Mouse (Mus musculus) lung, embryonic 14.5 days (tissue): ENCODE data around the gene Notch4. TPM values are rescaled to one million over a fixed set of nuclear protein-coding genes. Genes with fewer than 3 reads are reported as not detected.
A peak's percentile ranks its signal among the peaks of the same experiment; 100 is the strongest.

Source experiments
- ATAC-seq: fragments of 200-750 bp; cut with Nextera tagmentation; 2 replicates; pipeline ENCODE4 v1.8.0; 2017; ENCODE audit warnings: mild to moderate bottlenecking, moderate TSS enrichment, moderate library complexity; ENCODE audit not compliant: insufficient read depth
- DNase-seq: peaks from one replicate; pipeline ENCODE4 v3.0.0-alpha.2; 2015
- H3K27ac ChIP-seq: fragments of 300-500 bp; sonication (generic); 2 replicates; pipeline ENCODE4 v1.5.1; 2014; ENCODE audit warnings: low read depth, mild to moderate bottlenecking, moderate library complexity
- H3K27me3 ChIP-seq: fragments of 300-500 bp; sonication (generic); 2 replicates; pipeline ENCODE4 v1.6.1; 2014; ENCODE audit warnings: low read length, control low read depth; ENCODE audit not compliant: insufficient read depth
- H3K36me3 ChIP-seq: fragments of 300-500 bp; sonication (generic); 2 replicates; pipeline ENCODE4 v1.6.1; 2014; ENCODE audit warnings: control low read depth; ENCODE audit not compliant: insufficient read depth
- H3K4me1 ChIP-seq: fragments of 300-500 bp; sonication (generic); 2 replicates; pipeline ENCODE4 v1.6.1; 2014; ENCODE audit warnings: antibody characterized with exemption, control low read depth; ENCODE audit not compliant: insufficient read depth
- H3K4me2 ChIP-seq: fragments of 300-500 bp; sonication (generic); 2 replicates; pipeline ENCODE4 v1.6.1; 2014; ENCODE audit warnings: mild to moderate bottlenecking
- H3K4me3 ChIP-seq: fragments of 300-500 bp; sonication (generic); 2 replicates; pipeline ENCODE4 v1.5.1; 2014; ENCODE audit warnings: low read depth, low read length
- H3K9ac ChIP-seq: fragments of 300-500 bp; sonication (generic); 2 replicates; pipeline ENCODE4 v1.6.1; 2014
- H3K9me3 ChIP-seq: fragments of 300-500 bp; sonication (generic); 2 replicates; pipeline ENCODE4 v1.6.1; 2016; ENCODE audit warnings: low read depth, low read length, control low read depth
- CTCF ChIP-seq: IDR thresholded peaks from 2 replicates; pipeline ENCODE4 v1.5.1; 2016; ENCODE audit warnings: antibody characterized with exemption, low read depth
- WGBS: fragments of 180-500 bp; shearing (Covaris S2); extraction: QIAGEN DNeasy Blood & Tissue Kit; methylation state at CpG from one replicate; pipeline ENCODE4 v1.1.7; 2014; 5-methylcytosine and 5-hydroxymethylcytosine counted together
- polyA plus RNA-seq: library from polyadenylated mRNA; unstranded; fragments of >200 nt; fragmentation: Nextera tagmentation; extraction: Ambion mirVana; gene quantifications from 2 replicates; pipeline ENCODE4 v1.2.1, GENCODE M21; 2014

Notch4 gene
- polyA plus RNA-seq, 1 experiment from 2014 or later = 8.5 TPM

- no peak for ATAC-seq
- no peak for DNase-seq
- no peak for TF ChIP-seq CTCF
- 94% methylated on average over 8 of the region's 8 CpGs for WGBS
- Histone ChIP-seq H3K36me3 (peaks cover 68% of the 10 kb centered on the region), H3K4me3 (no peak overlapping the region), H3K27me3 (no peaks in the 10 kb centered on the region), H3K4me2 (no peak overlapping the region), H3K9me3 (no peaks in the 10 kb centered on the region), H3K27ac (no peak overlapping the region), H3K9ac (no peak overlapping the region), H3K4me1 (peaks cover 4% of the 10 kb centered on the region; the same call in 1 of the 2 replicates)
These were observed 47.0 kb downstream of the Notch4 start for GRCm38 (mm10) chr17:34611050-34611449.

GRCm38 (mm10) chr17:34613054-34613645 is 49.1 kb downstream of the Notch4 start:
- H3K4me2 ChIP-seq = no peak overlapping the region
- H3K27ac ChIP-seq = no peak overlapping the region
- H3K4me3 ChIP-seq = no peak overlapping the region
- TF ChIP-seq CTCF = no peak
- H3K4me1 ChIP-seq = no peaks in the 10 kb centered on the region
- H3K9me3 ChIP-seq = no peaks in the 10 kb centered on the region
- H3K9ac ChIP-seq = no peak overlapping the region
- no peaks in the 10 kb centered on the region for H3K27me3 ChIP-seq
- 88% methylated on average over 11 of the region's 11 CpGs for WGBS
- ATAC-seq = no peak
- peaks cover 65% of the 10 kb centered on the region for H3K36me3 ChIP-seq
- no peak for DNase-seq

- no peak for ATAC-seq
- no peak for TF ChIP-seq CTCF
- whole genome bisulfite sequencing = 89% methylated on average over 10 of the region's 10 CpGs
- no peaks in the 10 kb centered on the region for H3K9me3 ChIP-seq
- H3K36me3 ChIP-seq = peaks cover 60% of the 10 kb centered on the region
- H3K4me1 ChIP-seq = no peaks in the 10 kb centered on the region
- DNase-seq = no peak
- no peak overlapping the region for H3K9ac ChIP-seq
- no peak overlapping the region for H3K27ac ChIP-seq
- no peaks in the 10 kb centered on the region for H3K27me3 ChIP-seq
- H3K4me2 ChIP-seq = no peak overlapping the region
- no peak overlapping the region for H3K4me3 ChIP-seq
These were observed 49.8 kb downstream of the Notch4 start for GRCm38 (mm10) chr17:34613830-34614229.

GRCm38 (mm10) chr17:34615871-34616270 is 51.8 kb downstream of the Notch4 start, which contains the start of gene Egfl8:
Gene Egfl8 (minus strand): TSS chr17:34615971.
- Histone ChIP-seq H3K4me1 (no peaks in the 10 kb centered on the region), H3K27me3 (no peaks in the 10 kb centered on the region), H3K9ac (no peak within 1 kb of the TSS), H3K4me3 (no peak within 1 kb of the TSS), H3K4me2 (no peak within 1 kb of the TSS), H3K9me3 (no peaks in the 10 kb centered on the region), H3K36me3 (peaks cover 53% of the 10 kb centered on the region), H3K27ac (no peak within 1 kb of the TSS)
- ATAC-seq = no peak
- 73% methylated on average over 6 of the region's 6 CpGs for WGBS
- TF ChIP-seq CTCF = no peak
- DNase-seq = no peak

GRCm38 (mm10) chr17:34618999-34619398 is 54.9 kb downstream of the Notch4 start:
- no peak overlapping the region for H3K9ac ChIP-seq
- peaks cover 30% of the 10 kb centered on the region for H3K36me3 ChIP-seq
- 17% methylated on average over 6 of the region's 6 CpGs for WGBS
- DNase-seq (peak; percentile 84), ATAC-seq (0 out of 2 replicates have a peak, but pooled peaks have one; percentile 50)
- TF ChIP-seq CTCF = peak; percentile 89
- no peaks in the 10 kb centered on the region for H3K27me3 ChIP-seq
- no peak overlapping the region for H3K27ac ChIP-seq
- no peaks in the 10 kb centered on the region for H3K4me1 ChIP-seq
- no peak overlapping the region for H3K4me2 ChIP-seq
- no peaks in the 10 kb centered on the region for H3K9me3 ChIP-seq
- no peak overlapping the region for H3K4me3 ChIP-seq

GRCm38 (mm10) chr17:34621006-34621405 is 56.9 kb downstream of the Notch4 start:
- H3K4me2 ChIP-seq = no peak overlapping the region
- peaks cover under 1% of the 10 kb centered on the region; the same call in 1 of the 2 replicates for H3K4me1 ChIP-seq
- peaks cover 19% of the 10 kb centered on the region; the same call in 1 of the 2 replicates for H3K36me3 ChIP-seq
- no peaks in the 10 kb centered on the region for H3K9me3 ChIP-seq
- no peak for TF ChIP-seq CTCF
- H3K27me3 ChIP-seq = no peaks in the 10 kb centered on the region
- H3K9ac ChIP-seq = no peak overlapping the region
- ATAC-seq = no peak
- DNase-seq = no peak
- 73% methylated on average over 8 of the region's 8 CpGs for WGBS
- peak overlapping the region; percentile 27; the same call in 1 of the 2 replicates for H3K27ac ChIP-seq
- no peak overlapping the region for H3K4me3 ChIP-seq

- ATAC-seq (no peak), DNase-seq (no peak)
- H3K9ac ChIP-seq = no peak overlapping the region
- 84% methylated on average over 9 of the region's 9 CpGs for WGBS
- H3K27me3 ChIP-seq = no peaks in the 10 kb centered on the region
- peaks cover 19% of the 10 kb centered on the region; the same call in 1 of the 2 replicates for H3K36me3 ChIP-seq
- no peaks in the 10 kb centered on the region for H3K9me3 ChIP-seq
- no peak overlapping the region for H3K4me2 ChIP-seq
- peaks cover 6% of the 10 kb centered on the region; the same call in 1 of the 2 replicates for H3K4me1 ChIP-seq
- H3K27ac ChIP-seq = no peak overlapping the region
- peak; percentile 40; the same call in 1 of the 2 replicates for TF ChIP-seq CTCF
- no peak overlapping the region for H3K4me3 ChIP-seq
These were observed 59.1 kb downstream of the Notch4 start for GRCm38 (mm10) chr17:34623161-34623560.
